Mouse (Mus musculus): ENCODE data around the gene Tob1. TPM values are rescaled to one million over a fixed set of nuclear protein-coding genes. Genes with fewer than 3 reads are reported as not detected.

The Tob1 gene
- polyA plus RNA-seq, 1 experiment from 2014 or later, result 32.5 TPM

GRCm38 (mm10) chr11:94202106-94202505, 9.1 kb upstream of the Tob1 start:
- Histone ChIP-seq H3K36me3 (no peaks in the 10 kb centered on the region), H3K4me1 (replicated peaks) (no peaks in the 10 kb centered on the region), H3K4me3 (no peak overlapping the region), H3K4me2 (no peak overlapping the region), H3K9me3 (no peaks in the 10 kb centered on the region), H3K27me3 (no peaks in the 10 kb centered on the region), H3K27ac (replicated peaks) (no peak overlapping the region), H3K9ac (no peak overlapping the region)
- no peak for ATAC-seq (ENCODE audit: low read depth)
- 92% methylated on average over 5 of the region's 5 CpGs for WGBS

- no peak overlapping the region for H3K27ac ChIP-seq (replicated peaks)
- no peaks in the 10 kb centered on the region for H3K27me3 ChIP-seq
- no peak overlapping the region for H3K4me2 ChIP-seq
- H3K9ac ChIP-seq, result no peak overlapping the region
- WGBS, result 83% methylated on average over 3 of the region's 3 CpGs
- no peak overlapping the region for H3K4me3 ChIP-seq
- no peak for ATAC-seq (ENCODE audit: low read depth)
- H3K4me1 ChIP-seq (replicated peaks), result no peaks in the 10 kb centered on the region
- no peaks in the 10 kb centered on the region for H3K9me3 ChIP-seq
- H3K36me3 ChIP-seq, result no peaks in the 10 kb centered on the region
These were observed 8.2 kb upstream of the Tob1 start for GRCm38 (mm10) chr11:94203066-94203465.

GRCm38 (mm10) chr11:94206398-94207114, 4.7 kb upstream of the Tob1 start:
- Histone ChIP-seq H3K4me1 (replicated peaks) (no peaks in the 10 kb centered on the region; the same call in 1 of the 2 replicates), H3K9ac (no peak overlapping the region), H3K36me3 (no peaks in the 10 kb centered on the region), H3K9me3 (no peaks in the 10 kb centered on the region), H3K27ac (replicated peaks) (no peak overlapping the region), H3K4me2 (no peak overlapping the region), H3K4me3 (no peak overlapping the region), H3K27me3 (no peaks in the 10 kb centered on the region)
- WGBS, result 46% methylated on average over 10 of the region's 10 CpGs
- no peak for ATAC-seq (ENCODE audit: low read depth)

- peak overlapping the region; percentile 44; the same call in 1 of the 2 replicates for H3K4me3 ChIP-seq
- H3K9ac ChIP-seq, result no peak overlapping the region; the same call in 1 of the 2 replicates
- H3K27me3 ChIP-seq, result no peaks in the 10 kb centered on the region
- peaks cover 14% of the 10 kb centered on the region for H3K4me1 ChIP-seq (replicated peaks)
- peak overlapping the region; percentile 99 for H3K27ac ChIP-seq (replicated peaks)
- H3K9me3 ChIP-seq, result no peaks in the 10 kb centered on the region
- peaks cover 6% of the 10 kb centered on the region for H3K36me3 ChIP-seq
- 40% methylated on average over 8 of the region's 8 CpGs for WGBS
- ATAC-seq (ENCODE audit: low read depth), result no peak
- H3K4me2 ChIP-seq, result peak overlapping the region; percentile 98
These were observed 2.2 kb upstream of the Tob1 start for GRCm38 (mm10) chr11:94208811-94209675.

- Histone ChIP-seq H3K9ac (peak overlapping the region; percentile 75), H3K4me2 (peak overlapping the region; percentile 98), H3K4me3 (peak overlapping the region; percentile 44), H3K36me3 (peaks cover 12% of the 10 kb centered on the region), H3K27me3 (no peaks in the 10 kb centered on the region), H3K4me1 (replicated peaks) (peaks cover 21% of the 10 kb centered on the region), H3K27ac (replicated peaks) (peak overlapping the region; percentile 99), H3K9me3 (no peaks in the 10 kb centered on the region)
- WGBS, result 4% methylated on average over 14 of the region's 14 CpGs
- ATAC-seq (ENCODE audit: low read depth), result no peak
These were observed 1.5 kb upstream of the Tob1 start for GRCm38 (mm10) chr11:94209695-94210131.

GRCm38 (mm10) chr11:94210191-94211086, 815 bp upstream of the Tob1 start:
- H3K4me1 ChIP-seq (replicated peaks), result peaks cover 22% of the 10 kb centered on the region
- under 1% methylated on average over 45 of the region's 56 CpGs for WGBS
- peak overlapping the region; percentile 57 for H3K4me3 ChIP-seq
- H3K4me2 ChIP-seq, result peak overlapping the region; percentile 98
- H3K9ac ChIP-seq, result peak overlapping the region; percentile 82
- H3K9me3 ChIP-seq, result no peaks in the 10 kb centered on the region
- no peaks in the 10 kb centered on the region for H3K27me3 ChIP-seq
- peak overlapping the region; percentile 99 for H3K27ac ChIP-seq (replicated peaks)
- peak; percentile 83 for ATAC-seq (ENCODE audit: low read depth)
- H3K36me3 ChIP-seq, result peaks cover 12% of the 10 kb centered on the region

- H3K4me1 ChIP-seq (replicated peaks), result peaks cover 34% of the 10 kb centered on the region
- no peaks in the 10 kb centered on the region for H3K27me3 ChIP-seq
- H3K9me3 ChIP-seq, result no peaks in the 10 kb centered on the region
- ATAC-seq (ENCODE audit: low read depth), result peak; percentile 21
- H3K4me3 ChIP-seq, result peak overlapping the region; percentile 85
- H3K9ac ChIP-seq, result peak overlapping the region; percentile 99
- 0% methylated on average over 21 of the region's 61 CpGs for WGBS
- H3K36me3 ChIP-seq, result peaks cover 14% of the 10 kb centered on the region
- peak overlapping the region; percentile 98 for H3K27ac ChIP-seq (replicated peaks)
- peak overlapping the region; percentile 66 for H3K4me2 ChIP-seq
These were observed 616 bp downstream of the Tob1 start for GRCm38 (mm10) chr11:94211651-94212488.

GRCm38 (mm10) chr11:94212489-94212836, 1.2 kb downstream of the Tob1 start:
- Histone ChIP-seq H3K27me3 (no peaks in the 10 kb centered on the region), H3K9ac (peak overlapping the region; percentile 99), H3K4me3 (peak overlapping the region; percentile 85), H3K36me3 (peaks cover 14% of the 10 kb centered on the region), H3K4me2 (peak overlapping the region; percentile 66), H3K27ac (replicated peaks) (peak overlapping the region; percentile 98), H3K4me1 (replicated peaks) (peaks cover 34% of the 10 kb centered on the region), H3K9me3 (no peaks in the 10 kb centered on the region)
- ATAC-seq (ENCODE audit: low read depth), result no peak
- 1% methylated on average over 7 of the region's 7 CpGs for WGBS

GRCm38 (mm10) chr11:94212997-94213396, 1.7 kb downstream of the Tob1 start:
- Histone ChIP-seq H3K27me3 (no peaks in the 10 kb centered on the region), H3K9ac (peak overlapping the region; percentile 99), H3K9me3 (no peaks in the 10 kb centered on the region), H3K4me1 (replicated peaks) (peaks cover 34% of the 10 kb centered on the region), H3K4me3 (peak overlapping the region; percentile 85), H3K36me3 (peaks cover 14% of the 10 kb centered on the region), H3K4me2 (peak overlapping the region; percentile 66), H3K27ac (replicated peaks) (no peak overlapping the region)
- WGBS, result 41% methylated on average over 4 of the region's 4 CpGs
- no peak for ATAC-seq (ENCODE audit: low read depth)

- H3K9ac ChIP-seq, result peak overlapping the region; percentile 99
- WGBS, result 73% methylated on average over 29 of the region's 29 CpGs
- no peak for ATAC-seq (ENCODE audit: low read depth)
- peak overlapping the region; percentile 66 for H3K4me2 ChIP-seq
- no peaks in the 10 kb centered on the region for H3K9me3 ChIP-seq
- H3K4me1 ChIP-seq (replicated peaks), result peaks cover 34% of the 10 kb centered on the region
- peak overlapping the region; percentile 85 for H3K4me3 ChIP-seq
- H3K27ac ChIP-seq (replicated peaks), result peak overlapping the region; percentile 43
- no peaks in the 10 kb centered on the region for H3K27me3 ChIP-seq
- H3K36me3 ChIP-seq, result peaks cover 14% of the 10 kb centered on the region
These were observed 2.7 kb downstream of the Tob1 start for GRCm38 (mm10) chr11:94213735-94214594.
